Mouse (Mus musculus) neutrophil, adult 65 days (primary cell): Measurements from ENCODE around the gene Fndc10. TPM values are rescaled to one million over a fixed set of nuclear protein-coding genes. Genes with fewer than 3 reads are reported as not detected.

Experiments
- total RNA-seq: library from RNA; stranded (reverse); gene quantifications from 2 replicates; pipeline ENCODE4 v1.2.4, GENCODE M21; 2023

Fndc10 gene
- total RNA-seq: 0.22 and 0.54 TPM in 2 replicates

DNA sequence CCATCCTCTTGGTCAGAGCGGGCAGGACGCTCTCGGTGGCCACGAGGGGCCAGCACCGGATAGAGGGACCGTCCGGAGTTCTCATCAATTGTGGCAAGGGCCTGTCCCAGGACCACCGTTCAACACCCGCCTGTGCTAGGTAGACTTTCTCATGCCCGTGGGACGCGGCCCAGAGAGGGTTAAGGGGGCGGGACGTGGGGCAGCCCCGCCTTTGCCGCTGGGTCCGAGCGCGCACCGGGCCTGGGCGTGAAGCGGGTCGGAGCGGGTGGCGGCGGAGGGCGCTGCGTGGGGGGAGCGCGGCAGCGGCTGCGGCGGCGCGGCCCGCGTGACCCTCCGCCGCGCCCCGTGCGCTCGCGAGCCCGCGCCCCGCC lies at the start of gene Fndc10:
Gene Fndc10, plus strand, starts transcription at position 232 of the 371 bp plus-strand sequence.

DNA sequence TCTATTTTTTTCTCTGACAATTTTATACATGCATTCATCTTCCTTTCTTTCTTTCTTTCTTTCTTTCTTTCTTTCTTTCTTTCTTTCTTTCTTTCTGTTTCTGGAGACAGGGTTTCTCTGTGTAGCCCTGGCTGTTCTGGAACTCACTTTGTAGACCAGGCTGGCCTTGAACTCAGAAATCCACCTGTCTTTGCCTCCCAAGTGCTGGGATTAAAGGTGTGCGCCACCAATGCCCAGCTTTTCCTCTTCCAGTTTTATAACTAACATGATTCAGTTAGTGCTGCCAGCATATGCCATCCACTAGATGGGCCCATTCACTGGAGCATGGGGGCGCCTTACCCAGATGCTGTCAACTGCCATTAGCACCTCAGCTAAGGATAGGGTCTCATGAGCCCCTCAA lies 48.8 kb upstream of the Fndc10 start, which contains the start of gene Gm10563:
Gene Gm10563, minus strand, starts transcription at position 101 of the 400 bp plus-strand sequence.

DNA sequence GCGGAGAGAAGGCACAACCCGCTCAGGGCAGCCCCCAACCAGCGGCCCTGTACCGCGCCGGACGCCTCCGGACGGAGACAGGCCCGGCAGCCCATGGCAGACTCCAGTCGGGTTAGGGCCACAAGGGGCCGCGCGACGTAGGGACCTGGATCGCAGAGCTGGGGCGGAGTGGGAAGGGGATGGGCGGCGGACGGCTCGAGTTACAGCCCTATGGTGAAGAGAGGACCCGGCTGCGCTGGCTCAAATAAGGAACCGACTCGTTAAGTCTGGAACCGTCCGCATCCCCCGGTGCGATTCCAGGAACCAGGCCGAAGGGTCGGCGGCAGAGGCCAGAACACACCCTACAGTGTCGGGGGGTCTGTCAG lies 41.1 kb upstream of the Fndc10 start, which contains the start of gene Mmp23:
Gene Mmp23, minus strand, starts transcription at position 299 of the 365 bp plus-strand sequence.

DNA sequence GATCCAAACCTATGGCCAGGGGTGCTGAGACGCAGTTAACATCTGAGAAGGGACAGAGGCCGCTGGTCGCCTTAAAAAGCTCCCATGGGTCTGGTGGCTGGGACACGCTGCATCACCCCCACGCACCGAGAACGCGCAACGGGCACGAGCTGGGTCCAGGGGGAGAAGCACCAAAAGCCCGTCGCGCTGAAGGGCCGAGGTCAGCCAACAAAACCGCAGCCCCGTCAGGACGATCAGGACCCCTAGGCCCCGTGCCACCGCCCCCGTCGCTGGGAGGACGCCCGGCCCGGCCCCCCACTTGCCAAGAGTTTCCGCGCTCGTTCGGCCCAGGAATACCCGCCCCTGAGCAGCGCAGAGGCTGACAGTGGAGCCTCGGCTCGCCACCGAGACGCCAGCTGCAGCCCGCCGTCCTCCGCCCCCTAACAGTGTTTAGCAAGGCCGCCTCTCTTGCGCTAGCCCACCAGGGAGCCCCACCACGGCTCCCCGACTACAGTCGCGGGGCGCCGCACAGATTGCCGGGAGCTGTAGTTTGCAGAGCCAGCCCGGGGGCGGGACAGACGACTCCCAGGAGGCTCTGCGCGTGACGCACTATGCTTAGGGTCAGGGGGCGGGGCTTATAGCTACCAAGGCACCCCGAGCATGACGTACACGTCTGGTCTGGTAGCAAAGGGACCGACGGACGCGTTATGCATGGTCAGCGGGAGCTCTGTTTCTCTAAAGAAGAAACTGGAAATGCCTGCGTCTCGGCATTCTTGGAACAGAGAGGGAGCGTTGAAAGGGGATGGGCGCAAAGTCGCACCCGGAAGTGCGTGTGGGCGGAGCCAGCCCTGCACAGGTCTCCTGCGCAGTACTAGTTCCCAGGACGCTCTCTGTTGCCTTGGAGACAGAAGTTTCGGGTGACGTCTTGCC lies 25.2 kb upstream of the Fndc10 start, which contains the start of gene Mib2:
Gene Mib2, minus strand, starts transcription at position 510 of the 909 bp plus-strand sequence.

DNA sequence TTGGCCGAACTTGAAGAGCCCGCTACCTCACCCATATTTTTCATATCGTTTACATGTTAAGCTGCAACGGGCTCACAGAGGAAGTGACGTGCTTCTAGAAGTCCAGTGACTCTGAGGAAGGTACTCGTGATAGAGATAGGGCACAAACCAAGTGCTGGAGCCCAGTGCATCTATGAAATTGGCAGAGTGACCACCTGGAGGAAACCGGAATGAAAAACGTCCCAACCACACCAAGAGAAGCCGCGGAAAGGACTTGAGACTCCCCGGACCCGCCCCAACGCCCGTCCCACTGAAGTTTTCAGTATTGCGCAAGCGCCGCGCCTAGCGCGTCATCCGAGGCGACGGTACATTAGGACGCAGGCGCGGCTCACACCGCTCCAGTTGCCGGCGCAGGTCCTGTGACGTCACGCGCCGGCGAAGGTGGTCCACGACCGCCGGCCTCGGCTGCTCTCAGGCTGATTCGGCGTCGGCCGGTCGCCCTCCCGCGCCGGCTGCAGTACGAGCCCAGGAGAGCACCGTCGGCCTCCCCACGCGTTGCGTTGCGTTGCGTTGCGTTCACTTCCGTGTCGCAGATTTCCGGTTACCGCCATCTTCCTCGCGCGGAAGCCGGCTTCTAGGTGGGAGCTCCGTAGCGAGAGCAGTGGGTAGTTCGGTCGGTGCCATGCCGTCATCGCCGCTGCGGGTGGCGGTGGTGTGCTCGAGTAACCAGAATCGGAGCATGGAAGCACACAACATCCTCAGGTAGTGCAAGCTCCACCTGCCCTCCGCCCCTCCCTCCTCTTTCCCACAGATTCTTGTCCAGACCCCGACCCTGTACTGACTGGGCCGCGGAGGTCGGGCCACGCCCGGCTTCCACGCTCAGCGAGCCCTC lies 10.8 kb downstream of the Fndc10 start, which contains the start of gene Ssu72:
Gene Ssu72, plus strand, starts transcription at position 80 of the 871 bp plus-strand sequence.

DNA sequence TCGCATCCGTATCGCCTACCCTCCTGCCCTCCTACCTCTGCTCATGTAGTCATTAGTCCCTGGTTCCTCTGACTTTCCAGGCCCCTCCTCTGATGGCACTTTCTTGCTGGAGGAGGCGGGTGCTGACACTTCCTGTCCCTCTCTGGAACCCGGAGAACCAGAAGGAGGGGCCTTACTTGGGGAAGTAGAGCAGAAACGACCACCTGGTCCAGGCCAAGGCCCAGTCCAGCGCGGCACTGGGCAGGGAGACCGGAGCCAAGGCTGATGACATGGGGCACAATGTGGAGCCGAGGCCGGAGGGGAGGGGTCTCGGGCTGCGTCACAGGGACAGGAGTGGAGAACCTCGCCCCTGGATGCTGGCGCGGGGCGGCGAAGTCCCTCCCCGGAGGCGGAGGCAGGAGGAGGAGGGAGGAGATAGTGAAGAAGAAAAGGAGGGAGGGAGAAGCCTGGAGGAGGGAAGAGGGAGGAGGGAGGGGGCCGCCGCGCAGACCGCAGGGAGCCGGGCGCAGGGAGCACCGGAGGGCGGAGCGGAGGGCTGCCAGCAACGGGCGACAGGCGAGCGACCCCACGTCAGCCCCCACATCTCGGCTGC lies 40.3 kb downstream of the Fndc10 start, which contains the start of gene Tmem240:
Gene Tmem240, plus strand, starts transcription at position 451 of the 592 bp plus-strand sequence.

Other genes with a start within 250 kb of the Fndc10 start
- gene Tmem52, start 225.2 kb upstream of the Fndc10 start, total RNA-seq: not detected in 2 replicates
- 221 and 270 TPM in 2 replicates for gene Gnb1, start 203.0 kb upstream of the Fndc10 start, total RNA-seq
- gene Nadk, start 132.0 kb upstream of the Fndc10 start, total RNA-seq: 364 and 368 TPM in 2 replicates
- gene Slc35e2, start 92.9 kb upstream of the Fndc10 start, total RNA-seq: 13.1 and 16.4 TPM in 2 replicates
- 181 and 295 TPM in 2 replicates for gene Cdk11b, start 69.5 kb upstream of the Fndc10 start, total RNA-seq
- not detected in 2 replicates for gene Gm10563, start 48.9 kb upstream of the Fndc10 start, total RNA-seq
- gene Mmp23, start 41.0 kb upstream of the Fndc10 start, total RNA-seq: 0.34 and 1.3 TPM in 2 replicates
- 30.7 and 38.4 TPM in 2 replicates for gene Mib2, start 25.1 kb upstream of the Fndc10 start, total RNA-seq
- 82.1 and 98.7 TPM in 2 replicates for gene Ssu72, start 10.5 kb downstream of the Fndc10 start, total RNA-seq
- gene Tmem240, start 40.5 kb downstream of the Fndc10 start, total RNA-seq: 0.23 and 0.41 TPM in 2 replicates
- 7.3 and 11.4 TPM in 2 replicates for gene Atad3a, start 66.8 kb downstream of the Fndc10 start, total RNA-seq
- gene Vwa1, start 80.4 kb downstream of the Fndc10 start, total RNA-seq: not detected in 2 replicates
- not detected in 2 replicates for gene Tmem88b, start 91.5 kb downstream of the Fndc10 start, total RNA-seq
- not detected in 2 replicates for gene Ankrd65, start 96.1 kb downstream of the Fndc10 start, total RNA-seq
- 45.0 and 61.8 TPM in 2 replicates for gene Mrpl20, start 108.5 kb downstream of the Fndc10 start, total RNA-seq
- gene Ccnl2, start 118.1 kb downstream of the Fndc10 start, total RNA-seq: 162 and 225 TPM in 2 replicates
- 98.0 and 129 TPM in 2 replicates for gene Aurkaip1, start 136.9 kb downstream of the Fndc10 start, total RNA-seq
- 0.23 and 1.3 TPM in 2 replicates for gene Mxra8, start 145.3 kb downstream of the Fndc10 start, total RNA-seq
- gene Dvl1, start 153.1 kb downstream of the Fndc10 start, total RNA-seq: 49.9 and 68.5 TPM in 2 replicates
- gene Tas1r3, start 169.0 kb downstream of the Fndc10 start, total RNA-seq: 2.3 and 2.6 TPM in 2 replicates
- 20.5 and 22.6 TPM in 2 replicates for gene Cptp, start 175.1 kb downstream of the Fndc10 start, total RNA-seq
- gene Ints11, start 175.2 kb downstream of the Fndc10 start, total RNA-seq: 31.9 and 42.4 TPM in 2 replicates
- gene Pusl1, start 197.4 kb downstream of the Fndc10 start, total RNA-seq: 10.6 and 10.8 TPM in 2 replicates
- gene Acap3, start 197.5 kb downstream of the Fndc10 start, total RNA-seq: 55.0 and 80.6 TPM in 2 replicates
- gene Ube2j2, start 249.5 kb downstream of the Fndc10 start, total RNA-seq: 100 and 130 TPM in 2 replicates